Mouse (Mus musculus) megakaryocyte, adult 5-6 weeks (primary cell): ENCODE measurements at regions not wholly inside any gene's neighbourhood (a gene's known extent, or its start where the extent isn't known, plus 50 kb on each side); places are given as distances from the start of the nearest gene placed in this dataset.
A peak's percentile ranks its signal among the peaks of the same experiment; 100 is the strongest.

Experiments used
- ATAC-seq: 2 replicates; pipeline ENCODE4 v1.8.0; 2016; ENCODE audit warnings: mild to moderate bottlenecking, inconsistent platforms; ENCODE audit not compliant: poor library complexity, severe bottlenecking

- no peak for ATAC-seq
Measured at GRCm38 (mm10) chr7:135878750-135879149, 162.6 kb upstream of the Mki67 start.

- ATAC-seq = no peak
Measured at GRCm38 (mm10) chr7:135880446-135880845, 164.3 kb upstream of the Mki67 start.

- ATAC-seq = no peak
Measured at GRCm38 (mm10) chr7:135882306-135882705, 166.1 kb upstream of the Mki67 start.

GRCm38 (mm10) chr7:135888598-135888997 is 172.4 kb upstream of the Mki67 start:
- no peak for ATAC-seq

GRCm38 (mm10) chr7:135889016-135889726 is 173.0 kb upstream of the Mki67 start:
- peak; percentile 74 for ATAC-seq

- ATAC-seq = no peak
Measured at GRCm38 (mm10) chr7:135898876-135899275, 182.7 kb upstream of the Mki67 start.

GRCm38 (mm10) chr7:135899765-135900164 is 183.6 kb upstream of the Mki67 start:
- no peak for ATAC-seq

GRCm38 (mm10) chr7:135900861-135901321 is 184.7 kb upstream of the Mki67 start:
- no peak for ATAC-seq

GRCm38 (mm10) chr7:135902106-135903055 is 186.2 kb upstream of the Mki67 start:
- no peak for ATAC-seq

GRCm38 (mm10) chr7:135911376-135911775 is 195.2 kb upstream of the Mki67 start:
- ATAC-seq = peak; percentile 74

GRCm38 (mm10) chr7:135913923-135914634 is 197.9 kb upstream of the Mki67 start:
- peak; percentile 86 for ATAC-seq

- ATAC-seq = no peak
Measured at GRCm38 (mm10) chr7:135923876-135924275, 207.7 kb upstream of the Mki67 start.

GRCm38 (mm10) chr7:135924641-135925040 is 208.5 kb upstream of the Mki67 start:
- no peak for ATAC-seq

GRCm38 (mm10) chr7:135930091-135930490 is 213.9 kb upstream of the Mki67 start:
- no peak for ATAC-seq

GRCm38 (mm10) chr7:135932595-135933175 is 216.5 kb upstream of the Mki67 start:
- no peak for ATAC-seq

- no peak for ATAC-seq
Measured at GRCm38 (mm10) chr7:135935180-135935579, 219.0 kb upstream of the Mki67 start.

GRCm38 (mm10) chr7:135937465-135937864 is 221.3 kb upstream of the Mki67 start:
- ATAC-seq = no peak

- ATAC-seq = no peak
Measured at GRCm38 (mm10) chr7:135939341-135939740, 223.2 kb upstream of the Mki67 start.

- no peak for ATAC-seq
Measured at GRCm38 (mm10) chr7:135942826-135943225, 226.7 kb upstream of the Mki67 start.

GRCm38 (mm10) chr7:135946071-135946646 is 230.0 kb upstream of the Mki67 start:
- ATAC-seq = no peak
